Mouse (Mus musculus) bone marrow, adult 2 months (tissue): ENCODE measurements around the gene Tmub1.

Experiments used
- CTCF ChIP-seq: fragments of 200-500 bp; IDR thresholded peaks from 2 replicates; pipeline ENCODE4 v1.5.1; 2011; ENCODE audit warnings: low read length, control low read depth; ENCODE audit not compliant: control insufficient read depth, insufficient read depth
- POLR2A ChIP-seq: fragments of 200-500 bp; IDR thresholded peaks from 2 replicates; pipeline ENCODE4 v1.6.1; 2011; ENCODE audit warnings: low read depth, mild to moderate bottlenecking, control low read depth, low read length, borderline replicate concordance; ENCODE audit not compliant: control insufficient read depth

DNA sequence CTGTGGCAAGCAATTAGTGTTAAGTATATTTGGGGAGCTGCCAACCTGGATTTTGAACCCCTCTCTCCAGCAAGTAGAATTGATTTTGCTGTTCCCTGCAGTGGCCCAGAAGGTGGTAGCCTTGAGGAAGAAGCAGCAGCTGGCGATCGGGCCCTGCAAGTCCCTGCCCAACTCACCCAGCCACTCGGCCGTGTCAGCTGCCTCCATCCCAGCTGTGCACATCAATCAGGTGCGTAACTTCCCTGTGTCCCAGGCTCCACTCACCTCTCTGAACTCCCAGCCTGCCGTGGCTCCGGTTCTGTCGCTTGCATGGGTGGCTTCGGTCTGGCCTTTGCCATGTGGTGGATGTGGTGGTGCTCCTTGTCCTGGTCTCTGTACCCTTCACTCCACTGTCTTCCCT is 30.3 kb upstream of the Tmub1 start:
- TF ChIP-seq POLR2A: no peak
- no peak for TF ChIP-seq CTCF
